Mouse (Mus musculus) testis, postnatal 14 days (tissue): ENCODE results near the gene Mdk.

Experiments
- DNase-seq: peaks from one replicate; pipeline ENCODE4 v3.0.0; 2021; ENCODE audit warnings: low spot score

The Mdk gene

GRCm38 (mm10) chr2:91913328-91914110 is 18.6 kb downstream of the Mdk start:
- no peak for DNase-seq

GRCm38 (mm10) chr2:91912616-91913015 is 19.5 kb downstream of the Mdk start:
- no peak for DNase-seq

GRCm38 (mm10) chr2:91906141-91906540 is 26.0 kb downstream of the Mdk start:
- DNase-seq, result no peak

GRCm38 (mm10) chr2:91904618-91905307 is 27.3 kb downstream of the Mdk start:
- DNase-seq, result no peak

GRCm38 (mm10) chr2:91903171-91903925 is 28.7 kb downstream of the Mdk start:
- no peak for DNase-seq

GRCm38 (mm10) chr2:91902336-91902735 is 29.8 kb downstream of the Mdk start:
- no peak for DNase-seq

GRCm38 (mm10) chr2:91900431-91900830 is 31.7 kb downstream of the Mdk start:
- DNase-seq, result no peak

- no peak for DNase-seq
Measured at GRCm38 (mm10) chr2:91899141-91899540, 33.0 kb downstream of the Mdk start.

- no peak for DNase-seq
Measured at GRCm38 (mm10) chr2:91897968-91898367, 34.1 kb downstream of the Mdk start.

GRCm38 (mm10) chr2:91895401-91895800 is 36.7 kb downstream of the Mdk start:
- no peak for DNase-seq

GRCm38 (mm10) chr2:91894716-91895115 is 37.4 kb downstream of the Mdk start:
- no peak for DNase-seq

GRCm38 (mm10) chr2:91884616-91885015 is 47.5 kb downstream of the Mdk start:
- DNase-seq, result no peak

GRCm38 (mm10) chr2:91883961-91884360 is 48.1 kb downstream of the Mdk start:
- no peak for DNase-seq
